Mouse (Mus musculus) E14TG2a.4 (cell line): ENCODE data around the gene Nox4.

ENCODE experiments used
- H3K27me3 ChIP-seq: 2 replicates; pipeline ENCODE4 v1.6.1; 2014; ENCODE audit warnings: low read length, control low read depth; ENCODE audit not compliant: insufficient read depth
- H3K36me3 ChIP-seq: 2 replicates; pipeline ENCODE4 v1.6.1; 2014; ENCODE audit warnings: low read length, control low read depth; ENCODE audit not compliant: insufficient read depth
- H3K4me1 ChIP-seq: replicated peaks from 2 replicates; pipeline ENCODE4 v1.6.1; 2014; ENCODE audit warnings: low read depth, low read length, control low read depth
- H3K4me3 ChIP-seq: replicated peaks from 2 replicates; pipeline ENCODE4 v1.5.1; 2014; ENCODE audit warnings: mild to moderate bottlenecking, low read length
- H3K9me3 ChIP-seq: 2 replicates; pipeline ENCODE4 v1.6.1; 2014; ENCODE audit warnings: low read length, control low read depth
- CTCF ChIP-seq: conservative IDR thresholded peaks from 2 replicates; pipeline ENCODE4 v1.5.1; 2014; ENCODE audit warnings: low read length
- NANOG ChIP-seq: IDR thresholded peaks from 2 replicates; pipeline ENCODE4 v1.6.1; 2014; ENCODE audit warnings: borderline replicate concordance, low read length, mixed read lengths
- POU5F1 ChIP-seq: IDR thresholded peaks from 2 replicates; pipeline ENCODE4 v1.6.1; 2014; ENCODE audit warnings: low read length, borderline replicate concordance

The Nox4 gene

DNA sequence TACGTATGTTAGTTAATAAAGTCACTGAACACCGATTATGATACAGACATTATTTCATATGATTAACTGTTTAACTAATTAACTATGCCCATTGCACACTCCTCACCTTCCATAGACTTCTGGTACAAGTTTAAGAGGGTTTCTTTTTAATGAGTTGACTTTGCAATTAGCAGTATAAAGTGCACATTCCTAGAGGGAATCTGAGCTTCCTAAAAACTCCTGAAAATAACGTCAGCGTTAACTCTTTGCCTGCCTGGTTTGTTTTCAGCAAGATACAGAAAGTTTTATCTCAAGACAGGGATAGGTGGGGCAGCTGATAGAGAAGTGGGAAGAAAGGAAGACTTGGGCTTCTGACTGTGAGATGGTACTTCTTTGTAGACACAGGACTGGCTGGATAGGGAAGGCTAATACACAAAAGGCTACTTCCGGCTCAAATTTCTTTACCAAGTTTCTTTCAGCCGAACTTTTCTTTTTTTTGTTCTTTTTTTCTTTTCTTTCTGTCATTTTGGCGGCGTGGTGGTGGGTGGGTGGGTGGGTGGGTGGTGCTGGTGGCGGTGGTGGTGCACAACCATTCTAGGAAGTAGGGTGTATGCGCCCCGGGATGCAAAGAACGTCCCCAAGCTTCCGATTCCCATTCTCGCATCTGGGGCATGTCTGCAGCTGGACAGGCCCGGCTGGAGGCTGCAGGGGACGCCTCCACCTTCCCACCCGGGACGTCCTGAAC is at the start of gene Nox4:
Nox4 (plus strand) TSS at position 241 of the 724 bp plus-strand sequence.
- TF ChIP-seq NANOG = no peak
- TF ChIP-seq CTCF = no peak
- Histone ChIP-seq H3K4me3 (peak within 1 kb of the TSS; percentile 82), H3K36me3 (no peaks in the 10 kb centered on the region), H3K4me1 (peaks cover 8% of the 10 kb centered on the region), H3K9me3 (no peaks in the 10 kb centered on the region), H3K27me3 (no peaks in the 10 kb centered on the region)

DNA sequence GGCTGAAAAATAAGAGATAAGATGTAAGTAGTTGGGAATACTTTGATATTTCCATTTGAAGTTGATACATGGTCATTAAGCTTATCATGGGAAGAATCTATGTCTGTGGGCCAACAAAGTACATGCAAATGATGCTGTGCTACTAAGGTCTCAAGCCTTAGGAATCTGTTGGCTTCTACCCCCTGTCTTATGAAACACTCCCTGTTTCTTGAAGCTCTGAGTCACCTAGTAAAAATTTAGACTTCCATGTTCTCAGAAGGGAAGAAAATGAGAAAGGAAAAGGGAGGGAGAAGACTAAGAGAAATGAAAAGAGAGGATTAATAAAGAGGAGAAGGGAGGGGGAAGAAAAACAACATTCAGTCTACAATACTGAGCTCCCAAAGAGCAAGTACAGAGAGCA is 41.1 kb upstream of the Nox4 start:
- TF ChIP-seq CTCF = no peak
- TF ChIP-seq POU5F1 = no peak
- no peak for TF ChIP-seq NANOG
- no peaks in the 10 kb centered on the region for H3K9me3 ChIP-seq
- no peaks in the 10 kb centered on the region for H3K36me3 ChIP-seq
- no peak overlapping the region for H3K4me3 ChIP-seq
- no peaks in the 10 kb centered on the region for H3K27me3 ChIP-seq
- H3K4me1 ChIP-seq = no peaks in the 10 kb centered on the region

GRCm38 (mm10) chr7:87221712-87222111 is 24.2 kb upstream of the Nox4 start:
- no peak for TF ChIP-seq CTCF
- TF ChIP-seq NANOG = no peak
- TF ChIP-seq POU5F1 = no peak
- H3K9me3 ChIP-seq = no peaks in the 10 kb centered on the region
- H3K27me3 ChIP-seq = no peaks in the 10 kb centered on the region
- H3K4me3 ChIP-seq = no peak overlapping the region
- no peaks in the 10 kb centered on the region for H3K36me3 ChIP-seq
- no peaks in the 10 kb centered on the region for H3K4me1 ChIP-seq

DNA sequence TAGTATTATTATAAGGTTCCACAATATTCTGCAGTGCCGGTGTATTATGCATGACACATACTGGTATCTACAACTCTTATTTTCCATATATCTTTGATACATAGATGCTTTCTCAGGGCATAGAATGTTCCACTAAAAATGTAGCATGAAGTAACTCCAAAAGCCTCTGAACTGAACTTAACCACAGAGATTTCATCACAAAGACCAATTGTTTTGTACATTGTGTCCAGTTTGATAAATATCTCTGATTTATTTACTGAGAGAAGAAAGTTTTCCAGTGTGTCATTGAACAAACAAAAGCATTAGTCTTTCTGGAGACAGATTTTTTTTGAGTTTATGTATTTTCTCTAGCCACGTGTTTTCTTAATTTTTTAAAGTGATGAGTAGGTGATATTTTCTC is 23.1 kb upstream of the Nox4 start:
- Histone ChIP-seq H3K27me3 (no peaks in the 10 kb centered on the region), H3K4me3 (no peak overlapping the region), H3K36me3 (no peaks in the 10 kb centered on the region), H3K9me3 (no peaks in the 10 kb centered on the region), H3K4me1 (no peaks in the 10 kb centered on the region)
- TF ChIP-seq NANOG = no peak
- TF ChIP-seq POU5F1 = no peak
- TF ChIP-seq CTCF = no peak

- TF ChIP-seq CTCF = no peak
- TF ChIP-seq NANOG = no peak
- TF ChIP-seq POU5F1 = no peak
- no peak overlapping the region for H3K4me3 ChIP-seq
Measured at GRCm38 (mm10) chr7:87225617-87226016, 20.3 kb upstream of the Nox4 start.

DNA sequence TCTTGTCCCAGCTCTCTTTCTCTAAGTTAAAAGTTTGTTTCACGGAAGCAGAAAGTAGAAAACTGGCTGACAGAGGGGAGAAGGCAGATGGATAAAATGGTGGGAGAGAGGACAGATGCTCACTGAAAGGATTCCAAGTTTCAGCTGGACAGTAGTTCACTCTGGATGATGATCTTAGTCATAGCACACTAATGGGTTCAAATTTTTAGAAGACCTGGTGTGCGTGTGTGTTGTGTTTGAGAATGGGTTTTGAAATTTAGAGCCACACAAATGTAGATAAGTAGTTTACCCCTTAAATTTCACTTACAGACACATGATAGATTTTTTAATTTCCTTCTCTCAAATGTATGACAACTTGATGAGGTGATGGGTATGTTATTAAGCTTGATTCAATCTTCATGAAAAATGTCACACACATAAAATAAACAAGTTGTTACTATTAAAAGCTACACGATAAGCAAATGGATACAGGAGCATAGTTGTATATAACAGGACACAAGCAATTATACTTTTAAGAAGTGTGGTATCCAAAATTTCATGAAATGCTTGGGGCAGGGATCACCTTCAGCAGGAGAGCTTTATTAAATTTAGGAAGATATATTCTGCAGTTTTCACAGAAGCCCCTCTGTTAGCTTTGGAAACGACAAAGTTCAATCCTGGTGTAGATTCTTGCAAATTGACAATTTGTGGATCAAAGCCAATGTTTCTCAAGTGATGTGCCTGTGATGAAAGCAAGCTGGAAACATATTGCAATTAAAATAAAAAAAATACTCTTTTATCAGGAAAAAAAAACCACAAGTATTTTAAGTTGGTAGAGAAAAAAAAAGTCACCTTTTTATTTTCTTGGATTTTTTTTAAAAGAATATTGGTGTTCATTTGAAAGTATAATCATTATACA is 18.6 kb upstream of the Nox4 start:
- TF ChIP-seq NANOG (no peak), CTCF (no peak), POU5F1 (no peak)
- Histone ChIP-seq H3K4me3 (no peak overlapping the region), H3K4me1 (no peaks in the 10 kb centered on the region)

More at GRCm38 (mm10) chr7:87225617-87226016, 20.3 kb upstream of the Nox4 start:
- no peaks in the 10 kb centered on the region for H3K9me3 ChIP-seq
- no peaks in the 10 kb centered on the region for H3K4me1 ChIP-seq
- H3K36me3 ChIP-seq = no peaks in the 10 kb centered on the region
- no peaks in the 10 kb centered on the region for H3K27me3 ChIP-seq

DNA sequence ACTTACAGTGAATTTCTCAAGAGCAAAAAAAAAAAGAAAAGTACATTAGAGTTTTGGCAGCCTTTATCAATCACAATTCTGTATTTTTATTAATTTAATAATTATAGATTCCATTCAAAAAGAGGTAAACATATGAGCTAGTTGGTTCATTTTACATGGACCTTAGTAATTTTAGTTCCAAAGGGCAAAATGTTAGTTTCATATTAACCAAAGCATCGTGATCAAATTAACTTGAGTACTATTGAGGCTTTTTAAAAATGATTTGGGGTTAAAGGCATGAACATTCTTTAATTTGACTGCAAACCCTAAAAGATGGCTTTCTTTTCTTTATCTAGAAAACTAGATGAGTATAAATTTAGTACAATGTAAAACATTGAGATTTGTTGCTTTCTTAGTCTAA is 16.4 kb upstream of the Nox4 start:
- Histone ChIP-seq H3K27me3 (no peaks in the 10 kb centered on the region), H3K4me3 (no peak overlapping the region), H3K36me3 (no peaks in the 10 kb centered on the region), H3K9me3 (no peaks in the 10 kb centered on the region), H3K4me1 (no peaks in the 10 kb centered on the region)
- TF ChIP-seq POU5F1 (no peak), CTCF (no peak), NANOG (no peak)

More for the DNA sequence above, 18.6 kb upstream of the Nox4 start:
- H3K27me3 ChIP-seq = no peaks in the 10 kb centered on the region
- H3K9me3 ChIP-seq = no peaks in the 10 kb centered on the region
- H3K36me3 ChIP-seq = no peaks in the 10 kb centered on the region

- Histone ChIP-seq H3K27me3 (no peaks in the 10 kb centered on the region), H3K9me3 (0 out of 2 replicates have a peak, but pooled peaks cover 3% of the 10 kb centered on the region), H3K4me3 (no peak overlapping the region), H3K4me1 (peaks cover 4% of the 10 kb centered on the region), H3K36me3 (no peaks in the 10 kb centered on the region)
- no peak for TF ChIP-seq NANOG
- TF ChIP-seq CTCF = no peak
- no peak for TF ChIP-seq POU5F1
Measured at GRCm38 (mm10) chr7:87241139-87241538, 4.8 kb upstream of the Nox4 start.
